ENCODE assay signal across 20 mouse cellular contexts in genomic region chr17:31775966-31776365, GRCm38 (mm10).
"Had no signal": no experiment of that assay in that cellular context is flagged by ENCODE, and none has a peak within 500 bp of the region (broad histone marks: within the 10 kb centered on the region; RNA-seq: fewer than 3 reads in every experiment).

No protein-coding gene starts in this region.

- H3K27ac ChIP-seq: layer of hippocampus, adult 2 months; liver, embryonic 14.5 days; macrophage; midbrain, embryonic 12.5 days; midbrain, embryonic 15.5 days; neural tube, embryonic 12.5 days; neural tube, embryonic 15.5 days had no signal

- H3K9me3 ChIP-seq: midbrain, embryonic 12.5 days; midbrain, embryonic 15.5 days; neural tube, embryonic 12.5 days; neural tube, embryonic 15.5 days had no signal

- DNase-seq: kidney, adult 18-20 months; kidney, postnatal 25 days; layer of hippocampus, adult 9-11 months; liver, postnatal 0 days; lung, postnatal 10 days; right cerebral cortex, adult 18-20 months; right cerebral cortex, postnatal 14 days; right cerebral cortex, postnatal 4 days; thymus, adult 2 months; thymus, postnatal 14 days; thymus, postnatal 4 days had no signal

- H3K36me3 ChIP-seq: midbrain, embryonic 12.5 days; midbrain, embryonic 15.5 days; neural tube, embryonic 12.5 days; neural tube, embryonic 15.5 days had no signal

- H3K4me2 ChIP-seq: liver, embryonic 11.5 days; midbrain, embryonic 12.5 days; midbrain, embryonic 15.5 days; neural tube, embryonic 12.5 days; neural tube, embryonic 15.5 days had no signal

- H3K27me3 ChIP-seq: midbrain, embryonic 12.5 days; midbrain, embryonic 15.5 days; neural tube, embryonic 12.5 days; neural tube, embryonic 15.5 days had no signal

- H3K9ac ChIP-seq: liver, embryonic 14.5 days; liver, postnatal 0 days; midbrain, embryonic 12.5 days; midbrain, embryonic 15.5 days; neural tube, embryonic 12.5 days; neural tube, embryonic 15.5 days had no signal

- H3K4me3 ChIP-seq: layer of hippocampus, adult 2 months; midbrain, embryonic 12.5 days; midbrain, embryonic 15.5 days; neural tube, embryonic 12.5 days; neural tube, embryonic 15.5 days had no signal

- ATAC-seq: intestine, embryonic 16.5 days; liver, postnatal 0 days; midbrain, embryonic 15.5 days had no signal
